In the genomic region with DNA sequence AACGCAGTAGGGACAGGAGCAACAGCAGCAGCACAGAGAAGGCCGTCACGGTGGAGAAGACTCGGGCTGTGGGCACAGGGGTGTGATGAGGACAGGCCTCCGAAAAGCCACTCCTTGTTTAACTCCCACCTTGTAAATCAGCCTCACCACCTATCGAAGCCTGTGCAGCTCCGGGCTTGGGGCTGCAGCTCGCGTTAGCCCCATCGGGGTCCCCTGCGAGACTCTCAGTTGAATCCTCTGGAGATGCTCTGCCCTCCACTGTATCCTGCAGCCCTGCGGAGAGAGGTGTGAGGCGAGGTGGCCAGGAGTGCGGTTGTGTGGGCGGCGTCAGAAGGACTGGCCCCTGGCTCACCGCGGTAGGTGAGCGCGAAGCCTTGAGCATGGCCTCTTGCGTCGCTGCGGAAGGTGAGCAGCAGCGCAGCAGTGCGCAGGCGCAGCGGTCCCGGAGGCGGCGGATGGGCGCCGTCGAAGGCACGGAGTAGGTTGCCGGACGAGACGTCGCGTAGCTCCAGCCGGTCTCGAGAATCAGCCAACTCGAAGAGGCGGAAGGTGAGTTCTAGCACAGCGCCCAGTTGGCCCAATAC, we compare ENCODE assay signal across 8 mouse cellular contexts. TPM values are rescaled to one million over a fixed set of nuclear protein-coding genes. Genes with fewer than 3 reads are reported as not detected.
DNase-seq lines count a peak whose midpoint lies in the region; ATAC-seq and TF ChIP-seq lines count a peak whose summit lies in the region.

No protein-coding gene starts in this region.

- DNase-seq in heart, adult 2 months = peak; percentile 52 to 54
- no peak for DNase-seq in heart, adult 9 months (ENCODE audit: low spot score in 2 of 2)
- DNase-seq in retina, embryonic 14.5 days (ENCODE audit: low spot score) = peak; percentile 46
- DNase-seq in urinary bladder, postnatal 25 days (ENCODE audit: low spot score) = no peak
- DNase-seq in ovary, postnatal 10 days (ENCODE audit: low spot score) = no peak

- H3K4me1 ChIP-seq in heart, adult 2 months (ENCODE audit: control insufficient read depth, insufficient read depth, low read length) = peaks cover 5% of the 10 kb centered on the region
- H3K4me1 ChIP-seq in hindbrain, embryonic 12.5 days = peaks cover 47% of the 10 kb centered on the region
- peaks cover 32% of the 10 kb centered on the region for H3K4me1 ChIP-seq in liver, embryonic 16.5 days (ENCODE audit: control insufficient read depth, low read depth, low read length)

- H3K27ac ChIP-seq in heart, adult 2 months = no peak overlapping the region
- no peak overlapping the region for H3K27ac ChIP-seq in hindbrain, embryonic 12.5 days
- H3K27ac ChIP-seq in liver, embryonic 16.5 days (ENCODE audit: low read length) = no peak overlapping the region

- no peaks in the 10 kb centered on the region for H3K9me3 ChIP-seq in hindbrain, embryonic 12.5 days (replicated peaks)
- no peaks in the 10 kb centered on the region for H3K9me3 ChIP-seq in liver, embryonic 16.5 days (replicated peaks; ENCODE audit: control insufficient read depth, low read length)

- TF ChIP-seq POLR2A in heart, adult 2 months (IDR thresholded peaks at IDR 0.05; ENCODE audit: insufficient read depth, low read depth, low read length) = no peak

- no peak for TF ChIP-seq EP300 in heart, adult 2 months (IDR thresholded peaks at IDR 0.05; ENCODE audit: insufficient read depth, low read depth, low read length)

- WGBS in heart, adult 2 months = 7% methylated on average over 44 of the region's 44 CpGs
- WGBS in hindbrain, embryonic 12.5 days = 8% methylated on average over 44 of the region's 44 CpGs
- 9% methylated on average over 44 of the region's 44 CpGs for WGBS in liver, embryonic 16.5 days (ENCODE audit: insufficient replicate concordance)

- peaks cover 13% of the 10 kb centered on the region for H3K27me3 ChIP-seq in heart, adult 2 months (ENCODE audit: control insufficient read depth, insufficient read depth, low read length)
- peaks cover 77% of the 10 kb centered on the region for H3K27me3 ChIP-seq in hindbrain, embryonic 12.5 days
- peaks cover 95% of the 10 kb centered on the region for H3K27me3 ChIP-seq in liver, embryonic 16.5 days (ENCODE audit: control insufficient read depth, insufficient read depth, low read depth, low read length)

- peak; percentile 38 for ATAC-seq in activated CD4-positive, CD25-positive, alpha-beta regulatory T cell, adult 4 months
- ATAC-seq in hindbrain, embryonic 12.5 days (ENCODE audit: low FRiP score) = no peak
- no peak for ATAC-seq in liver, embryonic 16.5 days (ENCODE audit: low read depth)

- H3K4me2 ChIP-seq in hindbrain, embryonic 12.5 days (replicated peaks) = peak overlapping the region; percentile 44
- H3K4me2 ChIP-seq in liver, embryonic 16.5 days (ENCODE audit: low read depth, low read length) = no peak overlapping the region

- intact Hi-C loops in heart, adult 2 months (cut with DNase I) = no loop called here

- no peaks in the 10 kb centered on the region for H3K36me3 ChIP-seq in heart, adult 2 months (ENCODE audit: control insufficient read depth, insufficient read depth, low read length)
- peaks cover 7% of the 10 kb centered on the region; the same call in 1 of the 2 replicates for H3K36me3 ChIP-seq in hindbrain, embryonic 12.5 days
- H3K36me3 ChIP-seq in liver, embryonic 16.5 days (ENCODE audit: control insufficient read depth, insufficient read depth) = no peaks in the 10 kb centered on the region

- H3K4me3 ChIP-seq in heart, adult 2 months = peak overlapping the region; percentile 3; the same call in 1 of the 2 replicates
- H3K4me3 ChIP-seq in hindbrain, embryonic 12.5 days = peak overlapping the region; percentile 15
- H3K4me3 ChIP-seq in liver, embryonic 16.5 days (ENCODE audit: low read depth, low read length) = 0 out of 2 replicates have a peak overlapping the region, but pooled peaks have one; percentile 2

- no peaks in the 10 kb centered on the region for H3K79me2 ChIP-seq in heart, adult 2 months (replicated peaks; ENCODE audit: control insufficient read depth, insufficient read depth, low read length)

- peak overlapping the region; percentile 61 for H3K9ac ChIP-seq in heart, adult 2 months (ENCODE audit: low read depth, low read length)
- peak overlapping the region; percentile 27; the same call in 1 of the 2 replicates for H3K9ac ChIP-seq in hindbrain, embryonic 12.5 days
- no peak overlapping the region for H3K9ac ChIP-seq in liver, embryonic 16.5 days (ENCODE audit: low read depth, low read length)

- no peak for TF ChIP-seq CTCF in heart, adult 2 months (IDR thresholded peaks at IDR 0.05)

RNA-seq across cellular contexts. Expression of gene Paqr4, which starts 1.6 kb away (rescaled TPM):
- 10 to 100 TPM; 25.5 to 27.2 TPM for total RNA-seq in heart, adult 2 months (2021)
- 30.7 and 33.2 TPM in 2 replicates for polyA plus RNA-seq in heart, adult 2 months (2012; rRNA removed)
- 1 to 10 TPM in 1 of 2 experiments, under 1 TPM in 1; 0.91 to 2.7 TPM for polyA plus RNA-seq in activated CD4-positive, CD25-positive, alpha-beta regulatory T cell, adult 4 months (2017; shearing (Covaris generic))
- polyA plus RNA-seq in hindbrain, embryonic 12.5 days (2016; fragmentation: Nextera tagmentation; extraction: Ambion mirVana) = 40.3 and 41.6 TPM in 2 replicates
- 7.5 and 7.6 TPM in 2 replicates for polyA plus RNA-seq in liver, embryonic 16.5 days (2015; fragmentation: Nextera tagmentation; extraction: Ambion mirVana)

RNA-seq across cellular contexts. Expression of gene Kremen2, which starts 3.3 kb away (rescaled TPM):
- not detected for total RNA-seq in heart, adult 2 months (2021)
- polyA plus RNA-seq in heart, adult 2 months (2012; rRNA removed) = 0.06 and 0.27 TPM in 2 replicates
- 1 to 10 TPM in 1 of 2 experiments, under 1 TPM in 1; 0.71 to 1.2 TPM for polyA plus RNA-seq in activated CD4-positive, CD25-positive, alpha-beta regulatory T cell, adult 4 months (2017; shearing (Covaris generic))
- polyA plus RNA-seq in hindbrain, embryonic 12.5 days (2016; fragmentation: Nextera tagmentation; extraction: Ambion mirVana) = 2.9 and 5.7 TPM in 2 replicates
- polyA plus RNA-seq in liver, embryonic 16.5 days (2015; fragmentation: Nextera tagmentation; extraction: Ambion mirVana) = not detected in 2 replicates

RNA-seq across cellular contexts. Expression of gene Pkmyt1, which starts 16.2 kb away (rescaled TPM):
- 1 to 10 TPM; 1.2 to 1.6 TPM for total RNA-seq in heart, adult 2 months (2021)
- polyA plus RNA-seq in heart, adult 2 months (2012; rRNA removed) = 3.9 and 5.6 TPM in 2 replicates
- polyA plus RNA-seq in activated CD4-positive, CD25-positive, alpha-beta regulatory T cell, adult 4 months (2017; shearing (Covaris generic)) = 10 to 100 TPM; 12.2 to 13.0 TPM
- polyA plus RNA-seq in hindbrain, embryonic 12.5 days (2016; fragmentation: Nextera tagmentation; extraction: Ambion mirVana) = 29.1 and 31.2 TPM in 2 replicates
- 24.9 and 26.0 TPM in 2 replicates for polyA plus RNA-seq in liver, embryonic 16.5 days (2015; fragmentation: Nextera tagmentation; extraction: Ambion mirVana)

RNA-seq across cellular contexts. Expression of gene 1520401A03Rik, which starts 19.7 kb away (rescaled TPM):
- not detected for total RNA-seq in heart, adult 2 months (2021)
- polyA plus RNA-seq in heart, adult 2 months (2012; rRNA removed) = not detected in 2 replicates
- polyA plus RNA-seq in activated CD4-positive, CD25-positive, alpha-beta regulatory T cell, adult 4 months (2017; shearing (Covaris generic)) = not detected
- polyA plus RNA-seq in hindbrain, embryonic 12.5 days (2016; fragmentation: Nextera tagmentation; extraction: Ambion mirVana) = 0.21 and 1.2 TPM in 2 replicates
- polyA plus RNA-seq in liver, embryonic 16.5 days (2015; fragmentation: Nextera tagmentation; extraction: Ambion mirVana) = 0.04 and 0.14 TPM in 2 replicates

RNA-seq across cellular contexts. Expression of gene Flywch1, which starts 29.1 kb away (rescaled TPM):
- total RNA-seq in heart, adult 2 months (2021) = 10 to 100 TPM; 39.4 to 40.1 TPM
- polyA plus RNA-seq in heart, adult 2 months (2012; rRNA removed) = 25.9 and 33.4 TPM in 2 replicates
- polyA plus RNA-seq in activated CD4-positive, CD25-positive, alpha-beta regulatory T cell, adult 4 months (2017; shearing (Covaris generic)) = 10 to 100 TPM; 13.2 to 13.3 TPM
- polyA plus RNA-seq in hindbrain, embryonic 12.5 days (2016; fragmentation: Nextera tagmentation; extraction: Ambion mirVana) = 203 and 212 TPM in 2 replicates
- 8.6 and 10.6 TPM in 2 replicates for polyA plus RNA-seq in liver, embryonic 16.5 days (2015; fragmentation: Nextera tagmentation; extraction: Ambion mirVana)

Comparison
In these comparisons a context has a peak if more than half of its experiments do, and no peak if none do; other contexts are left out.
1. DNase-seq: peak in heart, adult 2 months (2 of 2) and retina, embryonic 14.5 days (single experiment); none in heart, adult 9 months (0 of 2), urinary bladder, postnatal 25 days (single experiment) and ovary, postnatal 10 days (single experiment).
2. Peak in every context shown above with its lines, with median percentiles within 50 percentile points of each other: H3K4me3 ChIP-seq.